Mouse (Mus musculus) lung, postnatal 0 days (tissue): ENCODE measurements around the gene Vps18.

Experiments
- CTCF ChIP-seq: IDR thresholded peaks from 2 replicates; pipeline ENCODE4 v1.5.1; 2016; ENCODE audit warnings: antibody characterized with exemption, mild to moderate bottlenecking
- EP300 ChIP-seq: IDR thresholded peaks from 2 replicates; pipeline ENCODE4 v1.6.1; 2016; ENCODE audit warnings: antibody characterized with exemption, mild to moderate bottlenecking, control low read depth

DNA sequence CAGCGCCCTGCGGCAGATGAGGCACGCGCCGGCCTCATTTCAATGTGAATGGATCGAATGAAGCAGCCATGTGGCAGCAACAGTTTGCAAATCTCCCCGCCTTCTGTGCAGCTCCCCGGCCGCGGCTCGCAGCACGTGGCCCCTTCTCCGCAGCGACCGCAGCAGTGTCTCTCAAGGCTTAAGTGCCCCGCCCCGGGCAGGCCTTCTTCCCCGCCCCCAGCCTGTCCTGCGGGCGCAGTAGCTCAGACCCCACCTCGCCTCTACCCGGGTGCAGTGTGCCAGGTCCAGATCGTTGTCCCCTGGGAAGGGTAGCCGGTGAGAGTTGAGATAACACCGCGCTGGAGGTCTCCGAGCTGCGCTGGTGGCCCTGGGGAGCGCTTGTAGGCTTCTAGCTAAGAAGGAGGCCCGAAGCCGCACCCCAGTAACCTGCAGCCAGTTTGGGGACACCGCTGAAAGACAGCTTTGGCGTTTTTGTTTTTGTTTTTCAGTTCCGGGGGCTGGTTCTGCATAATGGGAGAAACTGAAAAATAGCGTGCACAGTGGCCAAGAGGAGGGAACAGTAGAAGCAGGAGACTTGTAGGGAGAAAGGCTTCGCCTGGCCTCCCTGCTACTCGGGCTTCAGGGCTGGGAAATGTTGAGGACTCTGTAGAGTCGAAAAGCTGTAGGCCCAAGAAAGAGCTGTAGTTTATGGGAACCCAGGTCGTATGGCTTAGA, 34.2 kb downstream of the Vps18 start:
- TF ChIP-seq EP300 (no peak), CTCF (no peak)
